Comparison of ENCODE assay signal across 22 mouse cellular contexts in genomic region chr2:164393126-164393525, GRCm38 (mm10). TPM values are rescaled to one million over a fixed set of nuclear protein-coding genes. Genes with fewer than 3 reads are reported as not detected.
DNase-seq lines count a peak whose midpoint lies in the region; ATAC-seq and TF ChIP-seq lines count a peak whose summit lies in the region.
"Had no signal": no experiment of that assay in that cellular context is flagged by ENCODE, and none has a peak within 500 bp of the region (broad histone marks: within the 10 kb centered on the region; RNA-seq: fewer than 3 reads in every experiment).

No protein-coding gene starts in this region.

- no peak overlapping the region for H3K4me3 ChIP-seq in midbrain, embryonic 11.5 days (ENCODE audit: low read depth, low read length)
- H3K4me3 ChIP-seq in midbrain, embryonic 15.5 days: no peak overlapping the region
- peak overlapping the region; percentile 0; the same call in 1 of the 2 replicates for H3K4me3 ChIP-seq in ES-Bruce4 (ENCODE audit: low read depth, low read length)
- H3K4me3 ChIP-seq: embryonic facial prominence, embryonic 10.5 days; embryonic facial prominence, embryonic 12.5 days; forebrain, embryonic 10.5 days; forebrain, embryonic 12.5 days had no signal

- H3K27ac ChIP-seq in midbrain, embryonic 11.5 days (ENCODE audit: low read depth, low read length): no peak overlapping the region
- no peak overlapping the region for H3K27ac ChIP-seq in midbrain, embryonic 15.5 days
- H3K27ac ChIP-seq in ES-Bruce4 (ENCODE audit: insufficient read depth, low read length): no peak overlapping the region
- H3K27ac ChIP-seq: embryonic facial prominence, embryonic 10.5 days; embryonic facial prominence, embryonic 12.5 days; forebrain, embryonic 10.5 days; forebrain, embryonic 12.5 days had no signal

- peaks cover 6% of the 10 kb centered on the region; the same call in 1 of the 2 replicates for H3K4me1 ChIP-seq in midbrain, embryonic 11.5 days (ENCODE audit: control insufficient read depth, insufficient read depth, low read length)
- H3K4me1 ChIP-seq in midbrain, embryonic 15.5 days: peaks cover 8% of the 10 kb centered on the region
- no peaks in the 10 kb centered on the region for H3K4me1 ChIP-seq in ES-Bruce4 (ENCODE audit: control insufficient read depth, insufficient read depth, low read length)

- H3K9me3 ChIP-seq in midbrain, embryonic 11.5 days (ENCODE audit: control insufficient read depth, low read length): no peaks in the 10 kb centered on the region
- no peaks in the 10 kb centered on the region for H3K9me3 ChIP-seq in midbrain, embryonic 15.5 days
- H3K9me3 ChIP-seq in ES-Bruce4 (replicated peaks; ENCODE audit: control insufficient read depth, insufficient read depth, low read length, poor library complexity, severe bottlenecking): no peaks in the 10 kb centered on the region; the same call in 1 of the 2 replicates

- H3K4me2 ChIP-seq in midbrain, embryonic 11.5 days: no peak overlapping the region
- H3K4me2 ChIP-seq in midbrain, embryonic 15.5 days: no peak overlapping the region
- H3K4me2 ChIP-seq: embryonic facial prominence, embryonic 12.5 days; forebrain, embryonic 12.5 days had no signal

- peaks cover 16% of the 10 kb centered on the region for H3K27me3 ChIP-seq in midbrain, embryonic 11.5 days (ENCODE audit: control insufficient read depth, insufficient read depth, low read length)
- H3K27me3 ChIP-seq in midbrain, embryonic 15.5 days (replicated peaks): peaks cover 8% of the 10 kb centered on the region
- no peaks in the 10 kb centered on the region for H3K27me3 ChIP-seq in ES-Bruce4 (ENCODE audit: control insufficient read depth, insufficient read depth, low read length, poor library complexity, severe bottlenecking)

- DNase-seq in midbrain, embryonic 11.5 days (ENCODE audit: low spot score, missing footprints): peak; percentile 75
- DNase-seq in c-Kit-positive CD71-positive TER-119-positive erythroid progenitor cells, embryonic 14.5 days (ENCODE audit: low spot score): no peak
- no peak for DNase-seq in T-cell, adult 2 months (ENCODE audit: low spot score)
- DNase-seq: adrenal gland, adult 2 months; adrenal gland, postnatal 10 days; adrenal gland, postnatal 25 days; cerebellum, adult 11-12 months; cerebellum, adult 2 months; cerebellum, adult 9-10 months; cerebellum, postnatal 10 days; cerebellum, postnatal 25 days had no signal

- ATAC-seq in midbrain, embryonic 11.5 days (ENCODE audit: low FRiP score): no peak
- ATAC-seq in midbrain, embryonic 15.5 days (replicated peaks): no peak
- 0 out of 2 replicates have a peak, but pooled peaks have one; percentile 25 for ATAC-seq in erythroid progenitor cell, adult 5-6 weeks (replicated peaks; ENCODE audit: low FRiP score, poor library complexity, severe bottlenecking)
- ATAC-seq: forebrain, embryonic 14.5 days; forebrain, embryonic 16.5 days had no signal

- TF ChIP-seq POLR2A in ES-Bruce4 (IDR thresholded peaks at IDR 0.05; ENCODE audit: insufficient read depth, low read length): no peak

- WGBS in midbrain, embryonic 11.5 days: 81% methylated on average over 29 of the region's 29 CpGs
- WGBS in midbrain, embryonic 15.5 days: 81% methylated on average over 29 of the region's 29 CpGs

- H3K9ac ChIP-seq in midbrain, embryonic 11.5 days (ENCODE audit: low read length): no peak overlapping the region
- no peak overlapping the region for H3K9ac ChIP-seq in midbrain, embryonic 15.5 days
- H3K9ac ChIP-seq in ES-Bruce4 (ENCODE audit: low read depth, poor library complexity, severe bottlenecking): no peak overlapping the region
- H3K9ac ChIP-seq: embryonic facial prominence, embryonic 12.5 days; forebrain, embryonic 12.5 days had no signal

- TF ChIP-seq EP300 in ES-Bruce4 (IDR thresholded peaks at IDR 0.05; ENCODE audit: insufficient read depth, low read depth, low read length): no peak

- H3K36me3 ChIP-seq in midbrain, embryonic 11.5 days (ENCODE audit: control insufficient read depth, insufficient read depth, low read length): no peaks in the 10 kb centered on the region
- H3K36me3 ChIP-seq in midbrain, embryonic 15.5 days (replicated peaks): no peaks in the 10 kb centered on the region
- no peaks in the 10 kb centered on the region for H3K36me3 ChIP-seq in ES-Bruce4 (ENCODE audit: control insufficient read depth, insufficient read depth, low read length, poor library complexity, severe bottlenecking)
- H3K36me3 ChIP-seq: embryonic facial prominence, embryonic 10.5 days; embryonic facial prominence, embryonic 12.5 days; forebrain, embryonic 10.5 days; forebrain, embryonic 12.5 days had no signal

- no peak for TF ChIP-seq CTCF in ES-Bruce4 (IDR thresholded peaks at IDR 0.05; ENCODE audit: low read depth, low read length)

RNA-seq across cellular contexts. Expression of gene Slpi, which starts 4.2 kb away (rescaled TPM):
- 0.37 and 0.52 TPM in 2 replicates for polyA plus RNA-seq in midbrain, embryonic 11.5 days (2014; fragmentation: Nextera tagmentation; extraction: Ambion mirVana)
- not detected in 2 replicates for polyA plus RNA-seq in midbrain, embryonic 15.5 days (2015; fragmentation: Nextera tagmentation; extraction: Ambion mirVana)
- 1.6 and 1.8 TPM in 2 replicates for polyA plus RNA-seq in ES-Bruce4 (2011; ENCODE audit: insufficient read depth, insufficient read length, low read depth, missing spikeins)
- total RNA-seq in erythroid progenitor cell, adult 5-6 weeks (2015; ENCODE audit: low replicate concordance): 36.9 and 68.8 TPM in 2 replicates
- 6.3 and 11.0 TPM in 2 replicates for total RNA-seq in erythroid progenitor cell, adult 5-6 weeks (2017; ENCODE audit: low replicate concordance)
- total RNA-seq: ES-E14, MEL had no signal
- polyA plus RNA-seq: forebrain, embryonic 14.5 days; forebrain, embryonic 16.5 days had no signal

RNA-seq across cellular contexts. Expression of gene Rbpjl, which starts 9.8 kb away (rescaled TPM):
- polyA plus RNA-seq in midbrain, embryonic 11.5 days (2014; fragmentation: Nextera tagmentation; extraction: Ambion mirVana): not detected in 2 replicates
- polyA plus RNA-seq in midbrain, embryonic 15.5 days (2015; fragmentation: Nextera tagmentation; extraction: Ambion mirVana): 0.05 TPM in 1 of 2 replicates, not detected in the other
- polyA plus RNA-seq in ES-Bruce4 (2011; ENCODE audit: insufficient read depth, insufficient read length, low read depth, missing spikeins): not detected in 2 replicates
- not detected in 2 replicates for total RNA-seq in erythroid progenitor cell, adult 5-6 weeks (2015; ENCODE audit: low replicate concordance)
- not detected in 2 replicates for total RNA-seq in erythroid progenitor cell, adult 5-6 weeks (2017; ENCODE audit: low replicate concordance)
- total RNA-seq: adrenal gland, adult 2 months; adrenal gland, postnatal 25 days; MEL had no signal
- polyA plus RNA-seq: adrenal gland, adult 2 months; embryonic facial prominence, embryonic 10.5 days; forebrain, embryonic 10.5 days; forebrain, embryonic 14.5 days had no signal

RNA-seq across cellular contexts. Expression of gene Matn4, which starts 11.8 kb away (rescaled TPM):
- 0.10 and 0.23 TPM in 2 replicates for polyA plus RNA-seq in midbrain, embryonic 11.5 days (2014; fragmentation: Nextera tagmentation; extraction: Ambion mirVana)
- polyA plus RNA-seq in midbrain, embryonic 15.5 days (2015; fragmentation: Nextera tagmentation; extraction: Ambion mirVana): 0.65 and 0.89 TPM in 2 replicates
- 0.93 and 1.7 TPM in 2 replicates for polyA plus RNA-seq in ES-Bruce4 (2011; ENCODE audit: insufficient read depth, insufficient read length, low read depth, missing spikeins)
- not detected in 2 replicates for total RNA-seq in erythroid progenitor cell, adult 5-6 weeks (2015; ENCODE audit: low replicate concordance)
- not detected in 2 replicates for total RNA-seq in erythroid progenitor cell, adult 5-6 weeks (2017; ENCODE audit: low replicate concordance)
- total RNA-seq: MEL had no signal
- polyA plus RNA-seq: forebrain, embryonic 10.5 days had no signal

RNA-seq across cellular contexts. Expression of gene Sdc4, which starts 50.6 kb away (rescaled TPM):
- 9.7 and 9.9 TPM in 2 replicates for polyA plus RNA-seq in midbrain, embryonic 11.5 days (2014; fragmentation: Nextera tagmentation; extraction: Ambion mirVana)
- polyA plus RNA-seq in midbrain, embryonic 15.5 days (2015; fragmentation: Nextera tagmentation; extraction: Ambion mirVana): 6.7 and 7.1 TPM in 2 replicates
- polyA plus RNA-seq in ES-Bruce4 (2011; ENCODE audit: insufficient read depth, insufficient read length, low read depth, missing spikeins): 212 and 213 TPM in 2 replicates
- 2.5 and 7.2 TPM in 2 replicates for total RNA-seq in erythroid progenitor cell, adult 5-6 weeks (2015; ENCODE audit: low replicate concordance)
- total RNA-seq in erythroid progenitor cell, adult 5-6 weeks (2017; ENCODE audit: low replicate concordance): 5.7 and 7.2 TPM in 2 replicates
- total RNA-seq: MEL had no signal
